Mouse (Mus musculus) frontal cortex, postnatal 10 days (tissue): ENCODE results near the gene Slc4a5.

Source experiments
- DNase-seq, 2 experiments: peaks; one replicate each; pipeline ENCODE4 v3.0.0; 2022; ENCODE audit warnings: low spot score in 2 of 2, mixed read lengths in 1 of 2

The Slc4a5 gene

GRCm38 (mm10) chr6:83350172-83350571, 130.5 kb downstream of the Slc4a5 start:
- DNase-seq, result no peak

GRCm38 (mm10) chr6:83350851-83351405, 131.3 kb downstream of the Slc4a5 start:
- DNase-seq, result no peak

- no peak for DNase-seq
These were observed 132.0 kb downstream of the Slc4a5 start for GRCm38 (mm10) chr6:83351490-83352160.

GRCm38 (mm10) chr6:83352666-83353410, 133.2 kb downstream of the Slc4a5 start:
- DNase-seq, result peak in 1 of 2 experiments; percentile 28
